Mouse (Mus musculus): ENCODE data around the gene Psmg4.

- TF ChIP-seq CTCF (IDR thresholded peaks at IDR 0.05) = no peak
- TF ChIP-seq EP300 (IDR thresholded peaks at IDR 0.05) = no peak
Observed at GRCm38 (mm10) chr13:34116508-34116907, 46.3 kb upstream of the Psmg4 start.

Measured in lung, postnatal 0 days (tissue).